Mouse (Mus musculus) erythroblast, embryonic 14.5 days (primary cell): ENCODE measurements around the gene Golt1a.

Source experiments
- GATA1 ChIP-seq: IDR thresholded peaks from 2 replicates; pipeline ENCODE4 v1.6.1; 2012; ENCODE audit warnings: low read length, inconsistent platforms, mixed read lengths
- TAL1 ChIP-seq: IDR thresholded peaks from 3 replicates; pipeline ENCODE4 v1.6.1; 2012; ENCODE audit warnings: low read length, inconsistent platforms, mixed read lengths

- TF ChIP-seq GATA1 (no peak), TAL1 (no peak)
Measured at GRCm38 (mm10) chr1:133328896-133329637, 19.5 kb downstream of the Golt1a start.
